Mouse (Mus musculus): ENCODE data around the gene B3gnt6. TPM values are rescaled to one million over a fixed set of nuclear protein-coding genes. Genes with fewer than 3 reads are reported as not detected.

B3gnt6 gene
- total RNA-seq, 2 experiments from 2014 or later = not detected

DNA sequence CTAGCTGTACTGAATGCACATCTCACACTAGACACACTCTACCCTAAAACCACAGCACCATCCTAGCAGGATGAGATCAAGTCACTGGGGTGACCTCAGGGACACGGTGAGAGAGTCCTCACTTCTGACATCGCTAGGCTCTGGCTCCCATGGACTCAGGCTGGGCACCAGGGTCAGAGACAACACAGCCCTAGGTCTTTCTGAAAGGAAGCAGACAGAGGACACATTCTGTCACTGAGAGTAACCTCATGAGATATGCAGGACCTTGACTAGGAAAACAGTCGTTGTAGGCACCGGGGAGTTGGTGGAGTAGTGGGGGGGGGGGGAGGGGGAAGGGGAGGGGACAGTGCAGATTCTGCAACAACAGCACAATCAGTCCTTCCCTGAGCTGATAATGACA is 25.9 kb downstream of the B3gnt6 start:
- intact Hi-C loops (cut with DNase I) = no loop called here
- TF ChIP-seq CTCF (IDR thresholded peaks at IDR 0.05) = no peak
- H3K27ac ChIP-seq = peak overlapping the region; percentile 16; the same call in 1 of the 2 replicates
- DNase-seq = no peak
- no peak overlapping the region for H3K4me3 ChIP-seq

- intact Hi-C loops (cut with DNase I) = no loop called here
- peak overlapping the region; percentile 77; the same call in 1 of the 2 replicates for H3K27ac ChIP-seq
- no peak for TF ChIP-seq CTCF (IDR thresholded peaks at IDR 0.05)
- no peak overlapping the region for H3K4me3 ChIP-seq
- DNase-seq = no peak
Measured at GRCm38 (mm10) chr7:98172661-98173060, 26.6 kb downstream of the B3gnt6 start.

- DNase-seq = peak; percentile 79
- no peak for TF ChIP-seq CTCF (IDR thresholded peaks at IDR 0.05)
- Histone ChIP-seq H3K4me3 (peak overlapping the region; percentile 5; the same call in 1 of the 2 replicates), H3K27ac (peak overlapping the region; percentile 77)
- intact Hi-C loops (cut with DNase I) = no loop called here
Measured at GRCm38 (mm10) chr7:98171141-98172073, 27.9 kb downstream of the B3gnt6 start.

- Histone ChIP-seq H3K27ac (peak overlapping the region; percentile 81), H3K4me3 (no peak overlapping the region; the same call in 1 of the 2 replicates)
- DNase-seq = peak; percentile 63
- TF ChIP-seq CTCF (IDR thresholded peaks at IDR 0.05) = peak; percentile 4; the same call in 1 of the 2 replicates
- intact Hi-C loops (cut with DNase I) = no loop called here
Measured at GRCm38 (mm10) chr7:98164999-98165528, 34.2 kb downstream of the B3gnt6 start.

DNA sequence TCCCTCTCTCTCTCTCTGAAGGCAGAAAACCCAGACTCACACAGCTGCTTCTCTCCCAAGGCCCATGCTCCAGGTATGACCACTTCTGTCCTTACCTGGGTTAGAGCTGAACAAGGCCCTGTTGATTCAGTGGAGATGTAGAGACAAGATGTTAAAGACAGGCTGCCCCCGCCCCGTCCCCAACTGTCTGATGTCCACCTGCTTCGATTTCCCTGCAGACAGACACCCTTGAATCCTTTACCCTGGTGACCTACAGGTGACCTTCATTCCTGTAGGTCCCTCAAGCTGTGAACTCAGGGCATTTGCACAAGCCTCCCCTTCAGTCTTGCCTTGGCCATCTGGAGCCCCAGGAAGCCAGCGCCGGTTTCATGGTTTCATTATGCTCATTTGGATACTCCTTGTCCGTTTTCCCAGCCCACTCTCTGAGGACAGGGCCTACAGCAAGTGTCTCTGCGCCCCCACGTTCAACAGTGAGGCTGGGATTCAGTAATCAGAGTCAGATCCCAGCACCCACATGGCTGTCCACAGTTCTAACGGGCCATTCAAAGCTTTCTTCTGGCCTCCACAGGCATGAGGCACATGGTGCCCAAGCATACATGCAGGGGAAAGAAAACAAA is 34.8 kb downstream of the B3gnt6 start:
- no peak for TF ChIP-seq CTCF (IDR thresholded peaks at IDR 0.05)
- H3K27ac ChIP-seq = peak overlapping the region; percentile 81
- DNase-seq = no peak
- H3K4me3 ChIP-seq = no peak overlapping the region
- intact Hi-C loops (cut with DNase I) = no loop called here

GRCm38 (mm10) chr7:98163700-98164099 is 35.6 kb downstream of the B3gnt6 start:
- Histone ChIP-seq H3K4me3 (no peak overlapping the region), H3K27ac (no peak overlapping the region)
- TF ChIP-seq CTCF (IDR thresholded peaks at IDR 0.05) = no peak
- intact Hi-C loops (cut with DNase I) = no loop called here
- DNase-seq = no peak

- intact Hi-C loops (cut with DNase I) = no loop called here
- Histone ChIP-seq H3K27ac (no peak overlapping the region), H3K4me3 (no peak overlapping the region)
- DNase-seq = no peak
- no peak for TF ChIP-seq CTCF (IDR thresholded peaks at IDR 0.05)
Measured at GRCm38 (mm10) chr7:98162239-98162638, 37.0 kb downstream of the B3gnt6 start.

GRCm38 (mm10) chr7:98160041-98160740 is 39.1 kb downstream of the B3gnt6 start:
- no peak for DNase-seq
- intact Hi-C loops (cut with DNase I) = no loop called here
- no peak overlapping the region for H3K4me3 ChIP-seq
- TF ChIP-seq CTCF (IDR thresholded peaks at IDR 0.05) = no peak
- H3K27ac ChIP-seq = no peak overlapping the region

GRCm38 (mm10) chr7:98158481-98158880 is 40.8 kb downstream of the B3gnt6 start:
- TF ChIP-seq CTCF (IDR thresholded peaks at IDR 0.05) = no peak
- no peak for DNase-seq
- Histone ChIP-seq H3K27ac (no peak overlapping the region), H3K4me3 (no peak overlapping the region)
- intact Hi-C loops (cut with DNase I) = loop anchor here (5.0 kb wide), 2 partner anchors 34 to 184 kb away; no protein-coding TSS in a partner anchor

DNA sequence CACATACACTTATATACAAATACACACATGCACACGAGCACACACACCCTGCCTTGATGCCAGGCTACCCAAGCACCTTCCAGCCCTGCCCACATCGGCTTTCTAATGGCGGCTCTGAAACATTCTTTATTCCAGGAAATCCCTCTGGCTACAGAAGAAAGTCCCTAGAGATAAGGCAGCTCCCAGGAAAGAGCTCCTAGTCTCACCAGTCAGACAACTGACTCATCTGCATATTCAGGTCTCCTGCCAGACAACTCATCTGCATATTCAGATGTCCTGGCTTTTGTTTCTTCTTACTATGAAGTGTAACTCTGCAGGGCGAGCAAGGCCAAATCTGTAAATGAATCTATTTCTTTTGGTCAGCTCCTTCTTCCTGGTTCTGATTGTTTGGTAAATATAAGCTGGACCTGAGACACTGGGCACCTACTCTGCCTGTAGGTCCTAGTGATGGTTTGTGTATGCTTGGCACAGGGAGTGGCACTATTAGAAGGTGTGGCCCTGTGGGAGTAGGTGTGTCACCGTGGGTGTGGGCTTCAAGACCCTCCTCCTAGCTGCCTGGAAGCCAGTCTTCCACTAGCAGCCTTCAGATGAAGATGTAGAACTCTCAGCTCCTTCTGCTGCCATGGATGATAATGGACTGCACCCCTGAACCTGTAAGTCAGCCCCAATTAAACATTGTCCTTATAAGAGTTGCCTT is 41.5 kb downstream of the B3gnt6 start:
- TF ChIP-seq CTCF (IDR thresholded peaks at IDR 0.05) = no peak
- no peak overlapping the region for H3K27ac ChIP-seq
- intact Hi-C loops (cut with DNase I) = loop anchor here (5.0 kb wide), 2 partner anchors 35 to 185 kb away; no protein-coding TSS in a partner anchor
- no peak overlapping the region for H3K4me3 ChIP-seq
- no peak for DNase-seq

- no peak overlapping the region for H3K27ac ChIP-seq
- DNase-seq = no peak
- intact Hi-C loops (cut with DNase I) = loop anchor here (5.0 kb wide), 2 partner anchors 36 to 186 kb away; no protein-coding TSS in a partner anchor
- no peak for TF ChIP-seq CTCF (IDR thresholded peaks at IDR 0.05)
- H3K4me3 ChIP-seq = no peak overlapping the region
Measured at GRCm38 (mm10) chr7:98156280-98156665, 43.0 kb downstream of the B3gnt6 start.

All from gastrocnemius, adult 2 months (tissue).